Mouse (Mus musculus): ENCODE measurements around the gene Alox8.

DNA sequence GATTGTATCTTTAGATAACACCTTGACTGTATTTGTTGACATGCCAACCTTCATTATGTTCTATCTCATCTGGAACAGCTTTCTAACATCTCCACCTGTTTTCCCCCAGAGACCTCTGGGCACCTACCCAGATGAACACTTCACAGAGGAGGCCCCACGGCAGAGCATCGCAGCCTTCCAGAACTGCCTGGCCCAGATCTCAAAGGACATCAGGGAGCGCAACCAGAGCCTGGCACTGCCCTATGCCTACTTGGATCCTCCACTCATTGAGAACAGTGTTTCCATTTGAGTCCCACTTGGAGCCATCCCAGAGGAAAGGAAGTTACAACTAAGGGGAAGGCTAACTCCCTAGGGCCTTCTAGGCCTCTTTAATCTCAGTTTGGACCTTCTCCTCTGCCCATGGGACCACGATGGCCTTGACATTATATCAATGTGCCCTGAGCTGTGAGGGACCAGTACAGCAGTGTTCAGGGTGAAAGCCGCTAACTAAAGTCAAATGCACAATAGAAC lies 49.1 kb downstream of the Alox8 start:
- no peak for TF ChIP-seq POLR2A (IDR thresholded peaks at IDR 0.05; ENCODE audit: borderline replicate concordance, insufficient read depth, low read length)
- TF ChIP-seq CTCF (IDR thresholded peaks at IDR 0.05; ENCODE audit: borderline replicate concordance, insufficient read depth, low read depth, low read length), result no peak
